Mouse (Mus musculus) ES-E14 (cell line): ENCODE data around the gene Sdf2l1.

Source experiments
- CHD2 ChIP-seq: IDR thresholded peaks from 2 replicates; pipeline ENCODE4 v1.6.1; 2014; ENCODE audit warnings: mild to moderate bottlenecking, low read depth, low read length, inconsistent platforms
- HCFC1 ChIP-seq: IDR thresholded peaks from 2 replicates; pipeline ENCODE4 v1.6.1; 2012; ENCODE audit warnings: low read length, inconsistent platforms, borderline replicate concordance; ENCODE audit not compliant: insufficient read depth
- MAFK ChIP-seq: IDR thresholded peaks from 2 replicates; pipeline ENCODE4 v1.6.1; 2014; ENCODE audit warnings: mild to moderate bottlenecking, low read depth, low read length, inconsistent platforms; ENCODE audit not compliant: insufficient read depth
- ZC3H11A ChIP-seq: IDR thresholded peaks from 2 replicates; pipeline ENCODE4 v1.6.1; 2012; ENCODE audit warnings: low read depth, mild to moderate bottlenecking, inconsistent platforms, low read length, borderline replicate concordance
- ZNF384 ChIP-seq: IDR thresholded peaks from 2 replicates; pipeline ENCODE4 v1.6.1; 2012; ENCODE audit warnings: low read depth, low read length, inconsistent platforms

- no peak for TF ChIP-seq ZC3H11A
- no peak for TF ChIP-seq ZNF384
- no peak for TF ChIP-seq MAFK
- no peak for TF ChIP-seq HCFC1
- no peak for TF ChIP-seq CHD2
Measured at GRCm38 (mm10) chr16:17151874-17152273, 19.7 kb upstream of the Sdf2l1 start.
